Mouse (Mus musculus): ENCODE results near the gene Usp46. TPM values are rescaled to one million over a fixed set of nuclear protein-coding genes. Genes with fewer than 3 reads are reported as not detected.

Usp46 gene
- polyA plus RNA-seq, 1 experiment from 2014 or later: 32.9 TPM

GRCm38 (mm10) chr5:74044591-74044990 lies 23.6 kb downstream of the Usp46 start:
- Histone ChIP-seq H3K4me2 (no peak overlapping the region), H3K4me1 (replicated peaks; ENCODE audit: control insufficient read depth, insufficient read depth, low read length) (no peaks in the 10 kb centered on the region), H3K27ac (ENCODE audit: low read depth, low read length) (no peak overlapping the region), H3K9me3 (ENCODE audit: control insufficient read depth, low read length) (no peaks in the 10 kb centered on the region), H3K36me3 (ENCODE audit: control insufficient read depth, insufficient read depth, low read length) (no peaks in the 10 kb centered on the region), H3K9ac (ENCODE audit: low read depth, low read length) (no peak overlapping the region), H3K27me3 (replicated peaks; ENCODE audit: control insufficient read depth, insufficient read depth, low read length) (no peaks in the 10 kb centered on the region), H3K4me3 (ENCODE audit: low read depth, low read length) (no peak overlapping the region)
- no peak for DNase-seq (ENCODE audit: low spot score)
- 67% methylated on average over 7 of the region's 7 CpGs for WGBS
- no peak for ATAC-seq (replicated peaks; ENCODE audit: low FRiP score)

DNA sequence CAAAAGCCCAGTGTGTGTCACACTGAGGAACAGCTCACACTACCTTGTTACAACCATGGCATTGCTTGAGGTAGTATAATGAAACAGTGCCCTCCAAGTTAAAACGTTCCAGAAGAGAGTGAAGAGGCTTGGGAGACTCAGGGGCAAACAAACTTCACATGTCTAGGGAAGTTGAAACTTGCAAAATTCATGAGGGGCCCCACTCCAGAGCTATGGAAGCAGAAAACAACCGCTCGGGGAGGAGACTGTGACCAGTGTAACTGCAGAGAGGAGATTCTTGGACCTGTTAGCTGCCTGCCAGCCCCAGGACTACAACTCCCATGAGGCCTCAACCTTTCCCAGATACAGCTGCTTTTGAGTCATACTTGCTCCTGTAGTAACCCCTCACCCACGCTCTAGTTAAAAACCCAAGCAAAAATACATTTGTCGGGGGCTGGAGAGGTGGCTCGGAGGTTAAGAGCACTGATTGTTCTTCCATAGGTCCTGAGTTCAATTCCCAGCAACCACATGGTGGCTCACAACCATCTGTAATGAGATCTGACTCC lies 25.4 kb downstream of the Usp46 start:
- no peaks in the 10 kb centered on the region for H3K9me3 ChIP-seq (ENCODE audit: control insufficient read depth, low read length)
- no peak overlapping the region for H3K4me2 ChIP-seq
- DNase-seq (ENCODE audit: low spot score): no peak
- no peak for ATAC-seq (replicated peaks; ENCODE audit: low FRiP score)
- H3K9ac ChIP-seq (ENCODE audit: low read depth, low read length): no peak overlapping the region
- WGBS: 82% methylated on average over 6 of the region's 6 CpGs
- no peaks in the 10 kb centered on the region for H3K27me3 ChIP-seq (replicated peaks; ENCODE audit: control insufficient read depth, insufficient read depth, low read length)
- H3K4me3 ChIP-seq (ENCODE audit: low read depth, low read length): no peak overlapping the region
- no peak overlapping the region for H3K27ac ChIP-seq (ENCODE audit: low read depth, low read length)
- H3K4me1 ChIP-seq (replicated peaks; ENCODE audit: control insufficient read depth, insufficient read depth, low read length): no peaks in the 10 kb centered on the region
- H3K36me3 ChIP-seq (ENCODE audit: control insufficient read depth, insufficient read depth, low read length): no peaks in the 10 kb centered on the region

DNA sequence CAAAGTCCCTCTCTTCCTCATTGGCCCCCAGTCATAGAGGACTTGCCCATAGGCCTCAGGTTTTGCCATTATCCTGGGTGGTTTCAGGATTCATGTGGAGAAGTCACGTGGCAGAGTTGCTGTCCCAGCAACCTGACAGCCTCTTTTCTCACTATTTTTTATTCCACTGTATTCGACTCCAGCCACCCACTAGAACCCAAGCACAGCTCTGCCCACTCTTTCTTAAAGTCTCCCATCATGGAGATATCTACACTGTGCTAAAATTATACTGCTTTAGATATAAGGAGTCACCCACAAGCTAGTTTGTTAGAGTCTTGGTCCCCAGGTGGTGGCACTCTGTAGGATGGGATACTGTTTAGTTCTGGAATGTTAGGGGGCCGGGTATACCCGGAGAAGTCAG lies 27.7 kb downstream of the Usp46 start:
- ATAC-seq (replicated peaks; ENCODE audit: low FRiP score): no peak
- Histone ChIP-seq H3K9ac (ENCODE audit: low read depth, low read length) (no peak overlapping the region), H3K4me1 (replicated peaks; ENCODE audit: control insufficient read depth, insufficient read depth, low read length) (no peaks in the 10 kb centered on the region), H3K27ac (ENCODE audit: low read depth, low read length) (no peak overlapping the region), H3K9me3 (ENCODE audit: control insufficient read depth, low read length) (no peaks in the 10 kb centered on the region), H3K4me2 (no peak overlapping the region), H3K4me3 (ENCODE audit: low read depth, low read length) (no peak overlapping the region), H3K36me3 (ENCODE audit: control insufficient read depth, insufficient read depth, low read length) (peaks cover 8% of the 10 kb centered on the region), H3K27me3 (replicated peaks; ENCODE audit: control insufficient read depth, insufficient read depth, low read length) (no peaks in the 10 kb centered on the region)
- WGBS: 89% methylated on average over 4 of the region's 4 CpGs
- DNase-seq (ENCODE audit: low spot score): no peak

DNA sequence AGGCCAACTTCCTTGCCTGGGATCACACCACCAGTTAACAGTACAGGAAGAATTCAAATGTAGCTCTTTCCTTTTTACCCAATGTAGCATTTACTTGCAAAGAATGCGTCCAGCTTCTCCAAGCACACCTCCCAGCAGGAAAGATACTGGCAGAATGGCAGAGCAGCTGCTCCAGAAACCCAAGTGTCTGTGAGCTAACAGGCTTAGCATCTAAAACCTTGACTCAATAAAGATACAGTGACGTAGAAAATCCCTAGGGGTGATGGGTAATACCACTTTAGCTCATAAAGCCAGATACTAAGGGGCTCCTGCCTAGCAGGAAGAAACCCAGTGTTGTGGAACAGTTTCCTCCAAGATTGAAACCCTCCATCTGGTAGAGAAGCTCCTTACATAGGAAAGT lies 32.8 kb downstream of the Usp46 start:
- Histone ChIP-seq H3K9me3 (ENCODE audit: control insufficient read depth, low read length) (no peaks in the 10 kb centered on the region), H3K4me2 (no peak overlapping the region), H3K4me3 (ENCODE audit: low read depth, low read length) (no peak overlapping the region), H3K27me3 (replicated peaks; ENCODE audit: control insufficient read depth, insufficient read depth, low read length) (no peaks in the 10 kb centered on the region), H3K27ac (ENCODE audit: low read depth, low read length) (no peak overlapping the region), H3K36me3 (ENCODE audit: control insufficient read depth, insufficient read depth, low read length) (peaks cover 12% of the 10 kb centered on the region), H3K9ac (ENCODE audit: low read depth, low read length) (no peak overlapping the region), H3K4me1 (replicated peaks; ENCODE audit: control insufficient read depth, insufficient read depth, low read length) (no peaks in the 10 kb centered on the region)
- no peak for ATAC-seq (replicated peaks; ENCODE audit: low FRiP score)
- 88% methylated on average over 2 of the region's 2 CpGs for WGBS
- no peak for DNase-seq (ENCODE audit: low spot score)

DNA sequence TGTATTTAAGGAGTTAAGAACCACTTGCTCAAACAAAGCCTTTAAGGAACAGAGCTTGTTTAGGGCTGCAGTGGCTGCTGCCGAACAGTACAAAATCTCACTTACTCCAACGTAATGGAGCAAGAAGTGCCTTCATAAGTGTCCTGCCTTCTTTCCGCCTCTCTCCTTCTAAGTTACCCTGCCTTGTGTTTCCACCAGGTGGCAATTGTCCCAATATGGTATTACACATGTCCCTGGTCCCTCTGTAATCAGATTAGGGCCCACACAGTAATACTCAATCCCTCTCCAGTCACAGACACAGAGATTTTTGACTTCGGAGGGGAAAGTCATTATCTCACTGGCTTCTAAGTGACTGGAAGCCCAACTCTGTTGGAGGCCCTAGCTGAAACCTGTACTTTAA lies 34.1 kb downstream of the Usp46 start:
- Histone ChIP-seq H3K9ac (ENCODE audit: low read depth, low read length) (no peak overlapping the region), H3K36me3 (ENCODE audit: control insufficient read depth, insufficient read depth, low read length) (peaks cover 17% of the 10 kb centered on the region), H3K4me1 (replicated peaks; ENCODE audit: control insufficient read depth, insufficient read depth, low read length) (no peaks in the 10 kb centered on the region), H3K4me3 (ENCODE audit: low read depth, low read length) (no peak overlapping the region), H3K27me3 (replicated peaks; ENCODE audit: control insufficient read depth, insufficient read depth, low read length) (no peaks in the 10 kb centered on the region), H3K4me2 (no peak overlapping the region), H3K27ac (ENCODE audit: low read depth, low read length) (no peak overlapping the region), H3K9me3 (ENCODE audit: control insufficient read depth, low read length) (no peaks in the 10 kb centered on the region)
- ATAC-seq (replicated peaks; ENCODE audit: low FRiP score): no peak
- no peak for DNase-seq (ENCODE audit: low spot score)
- 87% methylated on average over 4 of the region's 4 CpGs for WGBS

GRCm38 (mm10) chr5:74029787-74030186 lies 38.4 kb downstream of the Usp46 start:
- H3K9ac ChIP-seq (ENCODE audit: low read depth, low read length): no peak overlapping the region
- H3K27ac ChIP-seq (ENCODE audit: low read depth, low read length): no peak overlapping the region
- H3K4me3 ChIP-seq (ENCODE audit: low read depth, low read length): no peak overlapping the region
- H3K9me3 ChIP-seq (ENCODE audit: control insufficient read depth, low read length): no peaks in the 10 kb centered on the region
- no peak overlapping the region for H3K4me2 ChIP-seq
- WGBS: 77% methylated on average over 7 of the region's 7 CpGs
- no peak for DNase-seq (ENCODE audit: low spot score)
- H3K27me3 ChIP-seq (replicated peaks; ENCODE audit: control insufficient read depth, insufficient read depth, low read length): no peaks in the 10 kb centered on the region
- no peak for ATAC-seq (replicated peaks; ENCODE audit: low FRiP score)
- peaks cover 19% of the 10 kb centered on the region for H3K36me3 ChIP-seq (ENCODE audit: control insufficient read depth, insufficient read depth, low read length)
- no peaks in the 10 kb centered on the region for H3K4me1 ChIP-seq (replicated peaks; ENCODE audit: control insufficient read depth, insufficient read depth, low read length)

- H3K4me3 ChIP-seq (ENCODE audit: low read depth, low read length): no peak overlapping the region
- H3K27ac ChIP-seq (ENCODE audit: low read depth, low read length): no peak overlapping the region
- H3K4me1 ChIP-seq (replicated peaks; ENCODE audit: control insufficient read depth, insufficient read depth, low read length): no peaks in the 10 kb centered on the region
- no peak overlapping the region for H3K4me2 ChIP-seq
- peaks cover 21% of the 10 kb centered on the region for H3K36me3 ChIP-seq (ENCODE audit: control insufficient read depth, insufficient read depth, low read length)
- H3K27me3 ChIP-seq (replicated peaks; ENCODE audit: control insufficient read depth, insufficient read depth, low read length): no peaks in the 10 kb centered on the region
- no peak overlapping the region for H3K9ac ChIP-seq (ENCODE audit: low read depth, low read length)
- WGBS: 90% methylated on average over 25 of the region's 25 CpGs
- no peak for DNase-seq (ENCODE audit: low spot score)
- no peaks in the 10 kb centered on the region for H3K9me3 ChIP-seq (ENCODE audit: control insufficient read depth, low read length)
- no peak for ATAC-seq (replicated peaks; ENCODE audit: low FRiP score)
Measured at GRCm38 (mm10) chr5:74028691-74029479, 39.3 kb downstream of the Usp46 start.

- no peaks in the 10 kb centered on the region for H3K27me3 ChIP-seq (replicated peaks; ENCODE audit: control insufficient read depth, insufficient read depth, low read length)
- no peak for ATAC-seq (replicated peaks; ENCODE audit: low FRiP score)
- H3K4me1 ChIP-seq (replicated peaks; ENCODE audit: control insufficient read depth, insufficient read depth, low read length): no peaks in the 10 kb centered on the region
- H3K36me3 ChIP-seq (ENCODE audit: control insufficient read depth, insufficient read depth, low read length): peaks cover 21% of the 10 kb centered on the region
- no peaks in the 10 kb centered on the region for H3K9me3 ChIP-seq (ENCODE audit: control insufficient read depth, low read length)
- no peak overlapping the region for H3K27ac ChIP-seq (ENCODE audit: low read depth, low read length)
- WGBS: 73% methylated on average over 2 of the region's 2 CpGs
- no peak overlapping the region for H3K9ac ChIP-seq (ENCODE audit: low read depth, low read length)
- H3K4me3 ChIP-seq (ENCODE audit: low read depth, low read length): no peak overlapping the region
- no peak for DNase-seq (ENCODE audit: low spot score)
- H3K4me2 ChIP-seq: no peak overlapping the region
Measured at GRCm38 (mm10) chr5:74028221-74028620, 40.0 kb downstream of the Usp46 start.

GRCm38 (mm10) chr5:74020506-74020905 lies 47.7 kb downstream of the Usp46 start:
- Histone ChIP-seq H3K36me3 (ENCODE audit: control insufficient read depth, insufficient read depth, low read length) (peaks cover 25% of the 10 kb centered on the region), H3K9ac (ENCODE audit: low read depth, low read length) (no peak overlapping the region), H3K9me3 (ENCODE audit: control insufficient read depth, low read length) (peaks cover 5% of the 10 kb centered on the region; the same call in 1 of the 2 replicates), H3K27me3 (replicated peaks; ENCODE audit: control insufficient read depth, insufficient read depth, low read length) (no peaks in the 10 kb centered on the region), H3K27ac (ENCODE audit: low read depth, low read length) (no peak overlapping the region), H3K4me1 (replicated peaks; ENCODE audit: control insufficient read depth, insufficient read depth, low read length) (no peaks in the 10 kb centered on the region), H3K4me2 (no peak overlapping the region), H3K4me3 (ENCODE audit: low read depth, low read length) (no peak overlapping the region)
- DNase-seq (ENCODE audit: low spot score): no peak
- no peak for ATAC-seq (replicated peaks; ENCODE audit: low FRiP score)
- WGBS: 94% methylated on average over 4 of the region's 4 CpGs
